Mouse (Mus musculus) testis, adult 2 months (tissue): ENCODE results near the gene Gm20422. TPM values are rescaled to one million over a fixed set of nuclear protein-coding genes. Genes with fewer than 3 reads are reported as not detected.
A peak's percentile ranks its signal among the peaks of the same experiment; 100 is the strongest.

ENCODE experiments used
- H3K27ac ChIP-seq: fragments of 200-500 bp; 2 replicates; pipeline ENCODE4 v1.5.1; 2012; ENCODE audit warnings: low read depth, low read length; ENCODE audit not compliant: control insufficient read depth, insufficient read depth
- H3K27me3 ChIP-seq: fragments of 200-500 bp; 2 replicates; pipeline ENCODE4 v1.6.1; 2012; ENCODE audit warnings: mild to moderate bottlenecking, low read length, moderate library complexity; ENCODE audit not compliant: control insufficient read depth, insufficient read depth
- H3K36me3 ChIP-seq: fragments of 200-500 bp; 2 replicates; pipeline ENCODE4 v1.6.1; 2012; ENCODE audit warnings: mild to moderate bottlenecking, low read length; ENCODE audit not compliant: control insufficient read depth, insufficient read depth
- H3K4me1 ChIP-seq: fragments of 200-500 bp; 2 replicates; pipeline ENCODE4 v1.6.1; 2012; ENCODE audit warnings: low read length; ENCODE audit not compliant: control insufficient read depth, insufficient read depth
- H3K4me3 ChIP-seq: fragments of 200-500 bp; 2 replicates; pipeline ENCODE4 v1.5.1; 2012; ENCODE audit warnings: low read depth, mild to moderate bottlenecking, low read length, moderate library complexity, mixed read lengths; ENCODE audit not compliant: control insufficient read depth
- CTCF ChIP-seq: fragments of 200-500 bp; IDR thresholded peaks from 2 replicates; pipeline ENCODE4 v1.5.1; 2012; ENCODE audit warnings: low read depth, mild to moderate bottlenecking, inconsistent platforms, low read length, moderate library complexity; ENCODE audit not compliant: control insufficient read depth, insufficient read depth, insufficient replicate concordance
- POLR2A ChIP-seq: fragments of 200-500 bp; IDR thresholded peaks from 2 replicates; pipeline ENCODE4 v1.6.1; 2012; ENCODE audit warnings: low read depth, mild to moderate bottlenecking, inconsistent platforms, low read length, moderate library complexity; ENCODE audit not compliant: control insufficient read depth
- polyA plus RNA-seq: library from polyadenylated mRNA; depleted of rRNA; stranded (reverse); fragments of >200 nt; gene quantifications from 2 replicates; pipeline ENCODE4 v1.2.3, GENCODE M21; 2012; rRNA removed

Gm20422 gene
- polyA plus RNA-seq, result not detected in 2 replicates

DNA sequence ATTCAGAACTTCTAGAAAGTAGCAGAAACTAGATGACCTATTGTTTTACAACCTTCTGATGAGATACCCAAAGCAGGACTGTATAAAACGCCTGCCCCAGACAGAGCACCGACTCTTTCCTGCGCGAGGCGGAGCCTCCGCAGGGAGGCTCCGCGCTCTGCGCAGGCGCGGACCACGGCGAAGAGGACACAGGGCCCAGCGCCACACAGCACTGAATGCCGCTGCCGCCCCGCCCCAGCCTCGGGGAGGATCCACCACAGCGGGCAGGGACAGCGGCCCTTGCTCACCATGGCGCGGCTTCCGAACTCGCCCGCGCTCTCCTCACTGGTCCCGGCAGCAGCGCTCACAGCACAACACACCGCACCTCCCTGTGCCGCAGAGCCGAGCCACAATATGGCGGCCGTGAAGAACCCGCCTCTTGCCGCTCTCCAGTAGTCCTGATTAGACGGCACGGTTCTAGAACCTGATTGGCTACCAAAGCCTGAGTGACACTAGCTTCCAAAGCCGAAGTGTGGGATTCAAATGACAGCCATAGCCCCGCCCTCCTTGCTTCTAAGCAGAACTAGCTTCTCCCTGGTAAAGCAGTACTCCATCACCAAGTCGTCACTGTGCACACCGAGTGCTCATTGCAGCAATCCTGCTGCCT lies at the start of gene Gm20422:
Gene Gm20422 (minus strand): TSS at position 384 of the 646 bp plus-strand sequence.
- TF ChIP-seq CTCF, result no peak
- peak; percentile 87 for TF ChIP-seq POLR2A
- Histone ChIP-seq H3K27me3 (no peaks in the 10 kb centered on the region), H3K27ac (peak within 1 kb of the TSS; percentile 98), H3K4me1 (peaks cover 3% of the 10 kb centered on the region), H3K4me3 (peak within 1 kb of the TSS; percentile 96), H3K36me3 (no peaks in the 10 kb centered on the region; the same call in 1 of the 2 replicates)

DNA sequence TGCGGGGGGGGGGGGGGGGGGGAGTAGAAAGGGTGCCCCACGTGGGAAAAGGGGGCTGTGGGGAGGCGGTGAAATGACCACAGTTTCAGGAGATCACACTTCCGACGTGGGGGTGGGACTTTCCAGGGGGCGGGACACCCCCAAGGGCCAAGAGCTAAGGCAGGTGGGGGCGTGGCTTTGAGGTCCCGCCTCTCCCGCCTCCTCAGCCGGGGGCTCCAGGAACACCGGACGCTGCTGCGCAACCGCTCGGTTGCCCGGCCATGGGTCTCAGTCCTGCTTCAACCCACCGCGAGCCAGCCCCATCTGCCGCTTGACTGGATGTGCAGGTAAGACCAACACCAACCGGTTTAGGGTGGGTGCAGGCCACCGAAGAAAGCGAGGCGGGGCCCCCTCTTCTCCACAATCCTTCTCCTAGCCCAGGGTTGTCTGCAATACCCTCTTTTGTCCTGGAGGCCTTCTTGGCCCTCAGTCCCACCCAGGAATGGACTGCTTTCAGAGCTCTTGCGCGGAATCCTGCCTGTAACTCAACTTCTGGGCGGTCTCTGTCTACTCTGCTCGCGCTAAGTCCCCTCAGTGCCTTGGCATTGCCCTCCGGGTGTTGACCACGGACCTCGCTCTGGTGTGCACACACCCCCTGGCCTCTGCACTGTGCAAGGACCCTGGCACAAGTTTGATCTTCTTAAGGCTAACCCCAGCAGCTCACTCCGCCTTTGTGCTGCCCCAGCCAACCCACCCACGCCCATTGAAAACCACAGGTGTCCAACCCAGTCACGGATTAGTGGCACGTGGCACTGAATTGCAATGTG lies 47.9 kb upstream of the Gm20422 start, which contains the start of gene Lpar2:
Gene Lpar2 (plus strand): TSS at position 44 of the 806 bp plus-strand sequence.
- H3K36me3 ChIP-seq, result no peaks in the 10 kb centered on the region
- TF ChIP-seq CTCF, result no peak
- TF ChIP-seq POLR2A, result peak; percentile 45

DNA sequence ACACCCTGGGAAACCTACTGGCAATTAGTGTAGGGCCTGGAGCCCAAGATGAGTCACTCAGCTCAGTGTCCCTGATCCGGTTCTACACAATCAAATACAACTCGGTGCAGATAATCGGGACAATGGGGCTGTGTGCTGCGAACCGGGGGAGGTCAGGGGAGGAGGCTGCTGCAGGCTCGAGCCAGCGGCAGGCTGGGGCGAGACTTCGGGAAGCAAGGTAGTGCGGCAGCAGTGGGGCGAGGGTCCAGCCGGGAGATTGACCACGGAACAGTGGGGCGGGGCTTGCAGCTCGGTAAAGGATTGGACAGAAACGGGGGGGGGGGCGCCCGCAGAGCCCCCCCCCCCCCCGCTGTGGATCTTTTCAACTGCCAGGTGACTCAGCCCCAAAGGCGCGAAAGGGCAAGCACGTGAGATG lies 47.3 kb upstream of the Gm20422 start:
- Histone ChIP-seq H3K27ac (peak overlapping the region; percentile 34), H3K4me3 (peak overlapping the region; percentile 69), H3K36me3 (no peaks in the 10 kb centered on the region), H3K27me3 (no peaks in the 10 kb centered on the region), H3K4me1 (peaks cover 11% of the 10 kb centered on the region)
- no peak for TF ChIP-seq CTCF
- peak; percentile 29; the same call in 1 of the 2 replicates for TF ChIP-seq POLR2A

More for the DNA sequence above, 47.9 kb upstream of the Gm20422 start, which contains the start of gene Lpar2:
- Histone ChIP-seq H3K27ac (peak within 1 kb of the TSS; percentile 89), H3K27me3 (no peaks in the 10 kb centered on the region), H3K4me3 (peak within 1 kb of the TSS; percentile 90), H3K4me1 (peaks cover 13% of the 10 kb centered on the region)

DNA sequence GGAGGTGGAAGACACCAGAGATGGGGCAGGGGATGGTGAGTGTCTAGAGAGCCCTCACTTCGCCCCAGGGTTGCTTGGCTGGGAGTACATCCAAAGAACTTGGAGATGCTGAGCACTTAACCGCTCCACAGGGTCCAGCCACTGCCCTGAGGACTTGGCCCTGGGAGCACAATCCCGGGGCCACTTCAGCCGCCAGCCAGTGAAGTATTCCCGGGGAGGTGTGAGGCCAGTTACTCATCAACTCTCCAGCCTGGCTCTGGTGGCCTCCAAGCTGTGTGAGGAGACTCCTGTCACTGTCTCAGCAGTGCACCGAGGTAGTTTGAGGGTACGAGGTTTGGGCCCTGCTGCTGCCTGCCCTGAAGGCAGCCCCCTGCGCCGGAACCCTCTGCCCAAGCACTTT lies 45.8 kb upstream of the Gm20422 start:
- no peak overlapping the region for H3K27ac ChIP-seq
- no peak overlapping the region for H3K4me3 ChIP-seq
- H3K27me3 ChIP-seq, result no peaks in the 10 kb centered on the region
- no peaks in the 10 kb centered on the region for H3K36me3 ChIP-seq
- H3K4me1 ChIP-seq, result peaks cover 10% of the 10 kb centered on the region
- TF ChIP-seq POLR2A (no peak), CTCF (no peak)

DNA sequence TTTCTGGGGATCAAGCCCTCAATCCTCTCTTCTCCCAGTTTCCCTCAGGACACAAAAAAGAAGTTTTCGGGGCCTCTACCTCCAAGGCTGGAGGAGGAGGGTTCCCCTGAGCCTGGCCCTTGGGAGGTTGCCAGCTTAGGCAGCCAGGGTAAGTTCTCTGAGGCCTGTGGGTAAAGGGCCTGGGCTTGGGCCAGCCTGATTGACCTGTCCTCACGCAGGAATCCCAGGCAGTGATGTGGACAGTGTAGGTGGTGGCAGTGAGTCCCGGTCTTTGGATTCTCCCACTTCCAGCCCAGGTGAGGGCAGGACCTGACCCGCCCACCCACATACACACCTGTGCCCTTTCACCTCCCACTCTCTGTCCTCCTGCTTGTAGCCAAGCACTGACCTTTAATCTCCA lies 40.7 kb upstream of the Gm20422 start:
- no peak overlapping the region for H3K27ac ChIP-seq
- no peaks in the 10 kb centered on the region for H3K4me1 ChIP-seq
- H3K36me3 ChIP-seq, result no peaks in the 10 kb centered on the region
- TF ChIP-seq CTCF, result no peak
- TF ChIP-seq POLR2A, result no peak
- H3K4me3 ChIP-seq, result no peak overlapping the region
- no peaks in the 10 kb centered on the region for H3K27me3 ChIP-seq

DNA sequence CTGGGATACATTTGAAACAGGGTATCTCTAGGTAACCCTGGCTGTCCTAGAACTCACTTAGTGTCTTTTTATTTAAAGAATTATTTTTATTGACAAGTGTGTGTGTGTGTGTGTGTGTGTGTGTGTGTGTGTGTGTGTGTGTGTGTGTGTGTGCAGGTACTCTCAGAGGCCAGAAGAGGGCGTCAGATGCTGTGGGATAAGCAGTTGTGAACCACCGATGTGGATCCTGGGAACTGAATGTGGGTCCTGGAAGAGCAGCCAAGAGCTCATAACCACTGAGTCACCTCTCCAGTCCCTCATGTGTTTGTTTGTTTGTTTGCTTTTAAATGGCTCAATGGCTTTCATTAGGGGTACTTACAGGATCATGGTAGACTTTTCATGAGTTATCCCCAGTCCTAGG lies 40.2 kb upstream of the Gm20422 start:
- no peaks in the 10 kb centered on the region for H3K4me1 ChIP-seq
- H3K4me3 ChIP-seq, result no peak overlapping the region
- H3K36me3 ChIP-seq, result no peaks in the 10 kb centered on the region
- H3K27me3 ChIP-seq, result no peaks in the 10 kb centered on the region
- H3K27ac ChIP-seq, result no peak overlapping the region
- TF ChIP-seq CTCF (no peak; the same call in 1 of the 2 replicates), POLR2A (no peak)

DNA sequence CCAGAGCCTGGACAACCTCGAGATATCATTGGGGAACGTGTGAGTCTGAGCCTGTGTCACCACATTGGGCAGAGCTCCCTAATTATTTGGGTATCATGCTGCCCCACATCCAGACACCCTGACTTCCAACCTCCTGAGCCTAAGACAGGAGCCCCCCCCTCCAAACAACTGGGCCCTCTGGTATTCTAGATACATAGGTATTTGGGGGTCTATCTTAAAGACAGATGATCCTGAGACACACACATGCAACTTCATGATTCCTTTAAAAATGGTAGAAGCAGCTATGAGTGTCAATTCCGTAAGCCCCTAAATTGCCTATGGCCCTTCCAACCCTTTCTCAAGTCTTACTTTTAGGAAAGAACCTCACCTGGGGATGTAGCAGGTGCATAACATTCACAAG lies 35.1 kb upstream of the Gm20422 start:
- Histone ChIP-seq H3K27ac (no peak overlapping the region), H3K4me3 (no peak overlapping the region), H3K27me3 (no peaks in the 10 kb centered on the region)

More for the DNA sequence above, 35.1 kb upstream of the Gm20422 start:
- no peak for TF ChIP-seq CTCF
- TF ChIP-seq POLR2A, result no peak
- H3K4me1 ChIP-seq, result peaks cover 9% of the 10 kb centered on the region
- H3K36me3 ChIP-seq, result no peaks in the 10 kb centered on the region; the same call in 1 of the 2 replicates
